Mouse (Mus musculus) gastrocnemius, postnatal 4 days (tissue): ENCODE data around the gene Ift122. TPM values are rescaled to one million over a fixed set of nuclear protein-coding genes. Genes with fewer than 3 reads are reported as not detected.
"Not testable (repeated sequence)": the region's sequence is repeated elsewhere in the genome, so short reads cannot be mapped to it uniquely, and the experiment has no call there.

Experiments
- DNase-seq, 2 experiments: peaks; one replicate each; pipeline ENCODE4 v3.0.0; 2021 to 2022; ENCODE audit warnings: low spot score in 2 of 2, mixed read lengths in 2 of 2
- long read RNA-seq, 2 experiments: library from polyadenylated mRNA; stranded (forward); transcript quantifications; one replicate each; pipeline ENCODE4 v2.0.0; 2021
- total RNA-seq, 2 experiments: library from RNA; stranded (reverse); gene quantifications; 2 replicates each; pipeline ENCODE4 v1.2.3; 2021

Gene Ift122
- 10 to 100 TPM; 16.7 to 18.6 TPM for total RNA-seq
- long read RNA-seq, experiment 1, full-length matches to known transcripts = 7 of 32 reads
- long read RNA-seq, experiment 1, partial matches to known transcripts = 22 of 32 reads
- long read RNA-seq, experiment 1, other reads (novel, unspliced or antisense) = 3 of 32 reads
- long read RNA-seq, experiment 2, full-length matches to known transcripts = 23 of 51 reads
- long read RNA-seq, experiment 2, partial matches to known transcripts = 21 of 51 reads
- long read RNA-seq, experiment 2, other reads (novel, unspliced or antisense) = 7 of 51 reads

GRCm38 (mm10) chr6:115853091-115853813 is at the start of gene Ift122, which contains the start of gene Mbd4:
Gene Ift122, plus strand, starts transcription at chr6:115853470.
Gene Mbd4, minus strand, starts transcription at chr6:115853371.
- peak; percentile 92 to 97 for DNase-seq

DNA sequence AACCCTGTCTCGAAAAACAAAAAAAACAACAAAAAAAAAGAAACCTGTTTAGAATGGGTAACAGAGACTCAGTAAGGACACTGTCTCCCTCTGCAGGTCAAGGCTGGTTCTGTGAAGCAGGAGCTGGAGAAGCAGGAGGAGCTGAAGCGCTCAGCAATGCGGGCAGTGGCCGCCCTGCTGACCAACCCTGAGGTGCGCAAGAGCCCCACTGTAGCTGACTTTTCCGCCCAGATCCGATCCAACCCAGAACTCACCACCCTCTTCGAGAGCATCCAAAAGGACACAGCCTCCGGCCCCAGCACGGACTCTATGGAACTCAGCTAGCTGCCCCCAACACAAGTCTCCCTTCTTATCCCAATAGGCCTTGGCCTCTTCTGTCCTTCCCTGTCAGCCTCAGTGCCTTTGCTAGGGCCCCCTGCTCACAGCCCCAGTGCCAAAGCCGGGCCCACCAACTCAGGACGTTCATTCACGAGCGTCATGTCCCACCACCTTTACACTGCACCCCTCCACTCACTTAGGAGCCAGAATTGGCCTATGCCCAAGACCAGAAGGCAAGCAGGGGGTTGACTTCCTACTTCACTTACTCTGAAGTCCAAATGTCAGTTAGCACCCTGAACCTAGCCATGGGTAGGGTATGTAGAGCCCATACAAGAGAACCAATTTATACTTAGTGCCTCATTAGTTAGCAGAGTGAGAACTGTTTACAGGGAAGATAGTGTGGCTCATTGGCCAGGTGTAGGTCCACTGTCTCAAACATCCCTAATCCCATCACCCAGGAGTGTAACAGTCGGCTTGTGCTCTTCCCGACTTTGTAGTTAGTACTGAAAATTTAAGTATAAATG is 49.5 kb upstream of the Ift122 start:
- peak; percentile 40 to 79 for DNase-seq

GRCm38 (mm10) chr6:115804432-115805192 is 48.7 kb upstream of the Ift122 start:
- DNase-seq = no peak

- DNase-seq = no peak
These were observed 45.6 kb upstream of the Ift122 start for GRCm38 (mm10) chr6:115807464-115808195.

DNA sequence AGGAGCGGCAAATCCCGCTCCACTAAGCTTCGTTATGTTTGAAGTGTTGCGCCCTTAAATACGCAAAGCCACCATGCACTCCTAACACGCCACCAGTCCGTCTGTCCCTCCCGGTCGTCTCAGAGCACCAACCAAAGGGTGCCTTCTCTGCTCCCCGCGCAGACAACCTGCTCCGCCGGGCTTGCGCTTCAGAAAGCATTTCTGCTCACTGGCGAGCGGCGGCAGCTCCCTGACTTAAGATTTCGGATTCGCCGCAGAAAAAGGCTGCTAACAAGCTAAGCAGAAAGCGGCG is 45.1 kb upstream of the Ift122 start:
- DNase-seq = no peak

GRCm38 (mm10) chr6:115808488-115809231 is 44.6 kb upstream of the Ift122 start, which contains the start of gene Rpl32:
Gene Rpl32, minus strand, starts transcription at chr6:115808747.
- DNase-seq = peak; percentile 70 to 86

DNA sequence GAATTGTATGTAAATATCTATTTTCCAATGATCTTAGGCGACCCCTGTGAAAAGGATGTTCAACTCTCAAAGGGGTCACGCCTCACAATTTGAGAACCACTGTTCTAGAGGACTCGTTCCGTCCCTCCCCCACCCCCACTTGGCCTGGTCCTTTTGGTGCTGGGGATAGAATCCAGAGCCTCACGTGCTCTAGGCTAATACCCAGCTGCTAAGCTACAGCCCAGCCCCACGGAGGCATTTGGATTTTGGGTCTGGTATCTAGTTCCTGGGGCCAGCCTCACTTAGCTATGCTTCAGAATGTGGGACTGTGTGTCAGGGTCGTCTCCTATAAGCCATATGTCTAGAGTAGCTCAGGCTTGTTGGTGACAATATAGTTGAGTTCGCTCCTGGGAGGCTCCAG is 41.7 kb upstream of the Ift122 start:
- DNase-seq = no peak

DNA sequence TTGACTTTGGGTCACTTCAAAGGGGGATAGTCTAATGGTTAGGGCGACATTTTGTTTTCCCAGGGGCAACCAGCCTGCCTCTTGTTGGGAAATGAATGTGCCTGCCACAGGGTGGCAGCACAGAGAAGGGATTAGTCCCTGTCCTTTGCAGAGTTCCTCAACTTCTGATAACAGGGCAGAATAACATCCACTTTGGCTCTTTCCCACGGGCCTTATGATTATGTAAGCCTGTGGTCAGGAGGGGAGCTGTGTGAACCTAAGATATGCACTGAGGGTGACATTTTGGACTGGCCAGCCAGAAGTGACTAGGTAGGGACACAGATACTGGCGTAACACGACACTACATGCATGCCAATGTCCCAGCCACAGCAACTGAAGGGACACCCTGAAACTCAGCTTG is 39.2 kb upstream of the Ift122 start:
- DNase-seq = peak in 1 of 2 experiments; percentile 43

DNA sequence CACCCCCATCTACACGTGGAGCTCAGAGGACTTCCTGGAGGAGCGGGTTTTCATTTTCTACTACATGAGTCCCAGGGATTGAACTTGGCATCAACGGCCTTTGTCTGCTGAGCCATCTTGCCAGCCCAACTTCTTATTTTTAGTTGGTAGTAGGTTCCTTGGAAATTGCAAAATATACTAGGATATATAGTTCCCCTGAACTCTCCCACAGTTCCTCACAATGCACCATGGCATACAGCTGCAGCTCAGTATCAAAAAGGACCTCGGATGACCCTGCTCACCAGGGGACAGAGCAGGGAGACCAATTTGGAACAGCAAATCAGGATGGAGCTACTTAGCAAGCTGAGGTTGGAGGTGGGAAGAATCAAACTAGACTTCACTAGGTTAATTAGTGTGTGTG is 38.2 kb upstream of the Ift122 start:
- DNase-seq = no peak

- no peak for DNase-seq
These were observed 35.1 kb upstream of the Ift122 start for GRCm38 (mm10) chr6:115818129-115818528.

DNA sequence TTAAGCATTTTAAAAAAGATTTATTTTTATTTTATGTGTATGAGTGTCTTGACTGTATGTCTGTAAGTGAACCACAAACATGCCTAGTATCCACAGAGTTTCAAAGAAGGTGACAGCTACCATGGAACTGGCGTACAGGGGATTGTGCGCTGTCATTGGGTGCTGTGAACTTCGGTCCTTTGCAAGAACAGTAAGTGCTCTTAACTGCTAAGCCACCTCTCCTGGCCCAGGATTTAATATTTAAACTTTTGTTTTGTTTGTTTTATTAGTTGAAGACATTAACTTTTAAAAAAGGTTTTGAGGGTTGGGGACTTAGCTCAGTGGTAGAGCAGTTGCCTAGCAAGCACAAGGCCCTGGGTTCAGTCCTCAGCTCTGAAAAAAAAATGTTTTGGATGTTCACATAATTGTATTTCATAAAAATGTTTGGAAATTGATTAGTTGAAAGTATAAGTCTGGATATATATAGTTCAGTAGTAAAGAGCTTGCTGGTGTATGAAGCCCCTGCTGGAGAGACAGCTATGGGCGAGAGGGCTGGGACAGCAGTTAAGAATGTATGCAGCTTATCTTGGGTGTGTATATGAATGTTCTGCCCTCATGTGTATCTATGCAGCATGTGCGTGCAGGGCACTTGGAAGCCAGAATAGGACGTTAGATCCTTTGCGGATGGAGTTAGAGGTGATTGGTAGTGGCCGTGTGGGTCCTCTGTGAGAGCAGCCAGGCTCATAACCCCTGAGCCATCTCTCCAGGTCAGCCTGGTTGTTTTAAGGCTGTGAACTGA is 31.9 kb upstream of the Ift122 start:
- no peak for DNase-seq

DNA sequence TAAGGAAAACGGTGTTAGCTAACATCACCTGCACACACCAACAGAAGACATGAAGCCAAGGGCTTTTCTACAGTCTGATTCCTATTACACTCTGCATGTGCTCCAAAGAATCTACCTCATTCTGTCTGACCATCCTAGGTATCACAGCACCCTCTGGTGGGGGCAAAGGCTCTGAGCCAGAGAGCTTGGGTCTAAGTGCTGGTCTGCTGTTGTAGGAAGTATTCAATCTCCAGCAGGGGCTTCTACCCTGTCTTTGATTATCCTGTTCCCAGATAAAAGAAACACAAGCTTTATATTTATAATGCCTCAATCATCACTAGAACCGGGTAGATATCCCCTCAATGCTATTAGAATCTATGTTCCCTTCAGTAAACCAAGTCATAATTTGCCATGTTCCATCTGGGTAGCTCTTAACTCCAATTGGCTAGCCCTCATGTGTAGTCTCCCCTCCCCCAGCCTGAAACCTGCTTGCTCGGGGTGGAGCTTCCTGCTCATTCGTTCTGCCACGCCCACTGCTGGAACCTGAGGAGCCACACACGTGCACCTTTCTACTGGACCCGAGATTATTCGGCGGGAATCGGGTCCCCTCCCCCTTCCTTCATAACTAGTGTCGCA is 29.3 kb upstream of the Ift122 start:
- DNase-seq = not testable (repeated sequence)

DNA sequence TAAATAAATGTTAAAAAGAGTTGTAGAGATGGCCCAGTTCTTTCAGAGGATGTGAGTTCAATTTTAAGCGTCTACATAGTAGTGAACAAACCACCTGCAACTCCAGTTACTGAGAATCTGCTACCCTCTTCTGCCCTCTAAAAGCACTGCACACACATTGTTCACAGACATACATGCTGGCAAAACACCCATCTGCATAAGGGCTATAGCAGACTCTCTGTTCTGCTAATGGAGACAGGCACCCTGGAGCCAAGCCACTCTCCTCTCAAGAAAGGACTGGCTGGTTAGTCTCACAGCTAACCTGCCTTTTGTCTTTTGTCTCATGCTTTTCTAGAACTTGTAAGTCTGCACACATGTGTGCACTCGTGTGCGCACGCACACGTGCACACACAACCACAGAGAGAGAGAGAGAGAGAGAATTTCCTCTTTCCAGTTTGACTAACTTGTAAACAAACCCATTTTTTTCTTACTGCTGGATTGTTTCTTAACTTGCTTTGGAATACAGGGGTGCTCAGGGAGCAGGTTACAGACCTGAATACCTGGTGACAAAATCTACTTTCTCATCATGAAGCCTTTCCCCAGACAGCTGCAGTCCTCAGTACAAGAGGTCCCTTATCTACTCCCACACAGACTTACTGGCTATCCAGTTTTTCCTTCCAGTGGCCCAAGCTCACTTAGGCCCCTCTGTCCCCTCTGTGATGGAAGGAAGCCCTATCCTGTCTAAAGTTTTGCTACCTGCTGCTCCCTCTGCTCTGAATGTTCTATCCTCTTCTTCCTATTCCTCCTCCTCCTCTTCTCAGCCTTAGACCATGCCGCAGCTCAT is 22.3 kb upstream of the Ift122 start:
- no peak for DNase-seq

- DNase-seq = no peak
These were observed 21.0 kb upstream of the Ift122 start for GRCm38 (mm10) chr6:115832152-115832850.

DNA sequence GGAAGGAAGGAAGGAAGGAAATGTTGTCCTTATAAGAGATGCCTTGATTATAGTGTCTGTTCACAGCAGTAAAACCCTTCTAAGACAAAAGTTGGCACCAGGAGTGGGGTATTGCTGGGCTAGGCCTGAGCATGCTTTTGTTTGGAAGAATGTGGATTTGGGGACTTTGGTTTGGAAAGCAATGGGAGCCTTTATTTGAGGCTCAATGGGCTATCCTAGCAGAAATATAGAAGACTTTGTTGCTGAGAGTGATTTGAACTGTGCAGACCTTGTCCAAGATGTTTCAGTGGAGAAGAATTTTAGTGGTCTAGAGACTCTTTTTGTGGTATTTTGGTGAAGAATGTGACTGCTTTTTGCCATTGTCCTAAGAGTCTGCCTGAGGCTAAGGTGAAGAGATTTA is 19.4 kb upstream of the Ift122 start:
- DNase-seq = no peak

DNA sequence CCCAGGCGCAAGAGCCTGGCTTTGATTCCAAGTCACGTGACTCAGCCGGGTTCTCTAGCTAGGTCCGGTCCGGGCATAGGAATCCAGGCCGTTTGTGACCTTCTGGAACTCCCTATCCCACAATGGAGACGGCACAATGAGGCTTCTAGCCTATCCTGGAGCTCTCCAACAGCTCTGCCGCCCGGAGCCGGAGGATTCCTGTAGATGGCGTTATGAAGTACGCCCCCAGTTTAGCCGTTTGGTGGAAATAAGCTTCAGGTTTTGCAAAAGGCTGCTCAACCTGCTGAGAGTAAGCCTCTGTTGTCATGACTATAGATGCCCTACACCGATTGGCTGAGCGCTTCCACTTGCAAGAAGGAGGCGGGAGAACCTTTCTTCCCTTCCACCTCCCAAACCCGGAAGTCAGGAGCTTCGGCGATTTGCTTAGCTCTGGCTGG is 15.1 kb upstream of the Ift122 start, which contains the start of gene Efcab12:
Gene Efcab12, minus strand, starts transcription at position 252 of the 437 bp plus-strand sequence.
- DNase-seq = peak in 1 of 2 experiments; percentile 42

DNA sequence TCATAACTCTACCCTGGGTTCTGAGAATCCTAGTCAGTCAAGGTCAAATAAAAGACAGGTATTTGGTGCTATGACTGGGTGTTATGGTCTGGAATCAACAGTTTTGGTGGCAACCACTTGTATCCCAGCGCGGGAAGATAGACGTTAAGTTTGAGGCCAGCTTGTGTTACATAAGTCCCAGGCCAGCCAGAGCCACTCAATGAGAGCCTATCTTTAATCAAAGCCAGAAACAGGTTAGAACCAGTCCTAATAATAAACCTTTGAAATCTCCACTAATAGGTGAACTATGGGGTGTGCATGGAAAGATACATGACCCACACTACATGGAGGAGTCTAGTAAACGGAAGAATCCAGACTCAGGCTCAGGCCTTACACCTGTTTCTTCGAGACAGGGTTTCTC is 14.5 kb upstream of the Ift122 start:
- DNase-seq = no peak
